Mouse (Mus musculus): ENCODE data around the gene Cttnbp2nl. TPM values are rescaled to one million over a fixed set of nuclear protein-coding genes. Genes with fewer than 3 reads are reported as not detected.
A peak's percentile ranks its signal among the peaks of the same experiment; 100 is the strongest.

The Cttnbp2nl gene
- polyA plus RNA-seq, 1 experiment from 2014 or later = 82.1 TPM

DNA sequence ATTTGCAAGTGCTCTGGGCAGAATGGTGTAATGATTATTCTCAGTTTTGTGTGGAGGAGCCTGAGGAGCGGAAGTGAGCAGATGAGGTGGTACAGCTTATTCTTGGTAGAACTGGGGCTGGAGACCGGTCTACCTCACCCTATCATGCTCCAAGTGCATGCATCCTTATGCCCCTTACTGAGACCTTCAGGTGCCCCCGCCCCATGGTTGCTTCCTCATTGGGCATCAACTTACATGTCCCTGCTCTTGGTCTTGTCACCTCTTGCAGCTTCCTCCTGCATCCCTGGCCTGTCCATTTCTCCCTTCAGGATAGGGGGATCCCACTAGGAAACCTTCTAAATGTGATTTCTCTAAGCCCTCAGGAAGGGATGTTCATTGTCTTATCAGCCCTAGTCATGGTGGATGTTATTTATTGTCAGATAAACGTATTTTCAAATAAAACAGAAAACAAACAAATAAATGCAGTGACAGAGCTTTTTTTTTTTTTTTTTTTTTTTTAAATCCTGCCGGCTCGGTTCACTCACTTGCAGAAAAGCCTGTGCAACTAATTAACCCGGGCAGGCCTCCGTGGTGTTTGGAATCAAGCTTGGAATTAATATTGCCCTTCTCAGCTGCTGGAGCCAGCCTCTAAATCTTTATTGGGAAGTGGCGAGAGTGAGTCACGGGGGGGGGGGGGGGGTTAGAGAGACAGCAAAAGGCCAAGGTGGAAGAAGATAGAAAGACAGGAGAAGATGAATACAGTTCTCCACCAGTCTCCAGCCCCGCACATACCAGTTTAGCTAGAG, 40.0 kb upstream of the Cttnbp2nl start:
- Histone ChIP-seq H3K36me3 (ENCODE audit: insufficient read depth, low read length) (no peaks in the 10 kb centered on the region), H3K4me2 (replicated peaks; ENCODE audit: low read depth, low read length) (no peak overlapping the region), H3K4me3 (ENCODE audit: low read depth, low read length) (no peak overlapping the region), H3K27me3 (replicated peaks; ENCODE audit: insufficient read depth, low read length) (no peaks in the 10 kb centered on the region), H3K9ac (replicated peaks; ENCODE audit: low read depth) (no peak overlapping the region), H3K4me1 (ENCODE audit: insufficient read depth, low read depth, low read length) (no peaks in the 10 kb centered on the region), H3K27ac (ENCODE audit: low read length) (no peak overlapping the region), H3K9me3 (ENCODE audit: low read length) (no peaks in the 10 kb centered on the region)
- 69% methylated on average over 11 of the region's 11 CpGs for WGBS
- DNase-seq (ENCODE audit: low spot score) (no peak), ATAC-seq (no peak)
- TF ChIP-seq EP300 (IDR thresholded peaks at IDR 0.05) (no peak), CTCF (IDR thresholded peaks at IDR 0.05) (no peak)

DNA sequence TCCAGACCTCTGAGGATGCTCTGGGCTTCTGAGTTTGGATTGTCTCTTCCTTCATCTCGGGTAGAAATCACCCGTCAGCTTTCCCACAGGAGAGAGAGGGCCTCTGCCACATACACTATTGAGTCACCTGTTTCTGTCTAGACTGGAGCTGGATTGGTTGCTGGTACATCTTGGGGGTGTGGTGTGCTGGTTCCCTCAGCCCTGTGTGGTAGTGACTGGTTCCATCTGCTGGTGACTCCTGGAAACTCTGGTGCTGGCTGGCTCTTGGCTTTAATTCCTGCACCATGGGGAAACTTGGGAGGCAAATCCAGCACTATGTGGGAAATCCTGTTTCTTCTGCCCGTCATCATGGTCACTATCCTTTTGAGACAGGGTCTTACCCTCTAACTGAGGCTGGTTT, 38.0 kb upstream of the Cttnbp2nl start:
- 19% methylated on average over 3 of the region's 3 CpGs for whole genome bisulfite sequencing
- Histone ChIP-seq H3K4me3 (ENCODE audit: low read depth, low read length) (no peak overlapping the region), H3K27me3 (replicated peaks; ENCODE audit: insufficient read depth, low read length) (no peaks in the 10 kb centered on the region), H3K9me3 (ENCODE audit: low read length) (no peaks in the 10 kb centered on the region), H3K36me3 (ENCODE audit: insufficient read depth, low read length) (no peaks in the 10 kb centered on the region), H3K27ac (ENCODE audit: low read length) (no peak overlapping the region), H3K9ac (replicated peaks; ENCODE audit: low read depth) (no peak overlapping the region), H3K4me1 (ENCODE audit: insufficient read depth, low read depth, low read length) (no peaks in the 10 kb centered on the region), H3K4me2 (replicated peaks; ENCODE audit: low read depth, low read length) (no peak overlapping the region)
- TF ChIP-seq EP300 (IDR thresholded peaks at IDR 0.05) (no peak), CTCF (IDR thresholded peaks at IDR 0.05) (peak; percentile 78)
- DNase-seq (ENCODE audit: low spot score) = peak; percentile 79
- ATAC-seq = peak; percentile 92

DNA sequence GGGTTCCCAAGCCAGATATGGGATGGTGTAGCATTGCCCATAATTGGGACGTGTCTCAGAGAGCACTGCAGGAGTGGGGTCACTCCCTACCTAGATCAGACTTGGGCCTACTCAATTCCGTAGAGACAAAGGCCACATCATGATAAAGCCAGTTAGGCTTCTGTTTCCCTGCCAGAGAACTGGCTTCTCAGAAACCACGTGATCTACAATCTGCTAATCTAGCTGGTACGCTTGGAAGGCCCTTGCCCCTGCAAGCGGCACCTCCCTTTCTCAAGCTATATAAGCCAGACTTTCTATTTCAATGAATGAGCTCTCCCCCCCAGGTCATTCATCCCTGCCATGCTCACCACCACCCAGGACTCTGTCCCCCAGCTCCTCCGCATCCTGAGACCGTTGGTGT, 37.2 kb upstream of the Cttnbp2nl start:
- WGBS = 90% methylated on average over 7 of the region's 7 CpGs
- no peak overlapping the region for H3K4me2 ChIP-seq (replicated peaks; ENCODE audit: low read depth, low read length)

DNA sequence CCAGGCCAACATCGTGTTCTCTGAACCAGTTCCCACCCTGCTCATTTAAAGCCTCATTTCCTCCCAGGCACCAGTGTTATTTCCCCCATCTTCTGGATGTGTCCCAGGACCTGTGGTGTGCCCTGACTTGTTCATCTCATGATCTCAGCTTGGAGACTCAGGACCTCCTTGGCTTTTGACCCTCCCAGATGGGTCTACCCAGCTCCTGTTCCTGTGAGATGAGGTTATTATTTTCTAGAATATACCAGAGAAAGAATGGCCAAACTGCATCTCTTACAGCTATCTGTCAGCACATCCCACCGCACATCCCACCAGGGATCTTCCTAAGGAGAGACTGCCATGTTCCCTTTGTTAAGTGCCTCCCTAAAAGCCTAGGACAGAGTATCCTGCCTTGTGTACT, 35.7 kb upstream of the Cttnbp2nl start:
- no peak for ATAC-seq
- H3K9me3 ChIP-seq (ENCODE audit: low read length) = no peaks in the 10 kb centered on the region
- no peak overlapping the region for H3K9ac ChIP-seq (replicated peaks; ENCODE audit: low read depth)
- no peak overlapping the region for H3K4me3 ChIP-seq (ENCODE audit: low read depth, low read length)
- H3K4me2 ChIP-seq (replicated peaks; ENCODE audit: low read depth, low read length) = no peak overlapping the region
- TF ChIP-seq CTCF (IDR thresholded peaks at IDR 0.05) = no peak
- no peak for TF ChIP-seq EP300 (IDR thresholded peaks at IDR 0.05)
- no peaks in the 10 kb centered on the region for H3K36me3 ChIP-seq (ENCODE audit: insufficient read depth, low read length)
- no peaks in the 10 kb centered on the region for H3K4me1 ChIP-seq (ENCODE audit: insufficient read depth, low read depth, low read length)
- no peak overlapping the region for H3K27ac ChIP-seq (ENCODE audit: low read length)
- H3K27me3 ChIP-seq (replicated peaks; ENCODE audit: insufficient read depth, low read length) = no peaks in the 10 kb centered on the region
- WGBS = 87% methylated on average over 2 of the region's 2 CpGs
- no peak for DNase-seq (ENCODE audit: low spot score)

More for the DNA sequence above, 37.2 kb upstream of the Cttnbp2nl start:
- H3K36me3 ChIP-seq (ENCODE audit: insufficient read depth, low read length) = no peaks in the 10 kb centered on the region
- H3K4me3 ChIP-seq (ENCODE audit: low read depth, low read length) = no peak overlapping the region
- H3K9me3 ChIP-seq (ENCODE audit: low read length) = no peaks in the 10 kb centered on the region
- ATAC-seq (no peak), DNase-seq (ENCODE audit: low spot score) (no peak)
- TF ChIP-seq EP300 (IDR thresholded peaks at IDR 0.05) (no peak), CTCF (IDR thresholded peaks at IDR 0.05) (no peak)
- H3K27me3 ChIP-seq (replicated peaks; ENCODE audit: insufficient read depth, low read length) = no peaks in the 10 kb centered on the region
- no peak overlapping the region for H3K9ac ChIP-seq (replicated peaks; ENCODE audit: low read depth)
- H3K4me1 ChIP-seq (ENCODE audit: insufficient read depth, low read depth, low read length) = no peaks in the 10 kb centered on the region
- H3K27ac ChIP-seq (ENCODE audit: low read length) = no peak overlapping the region

DNA sequence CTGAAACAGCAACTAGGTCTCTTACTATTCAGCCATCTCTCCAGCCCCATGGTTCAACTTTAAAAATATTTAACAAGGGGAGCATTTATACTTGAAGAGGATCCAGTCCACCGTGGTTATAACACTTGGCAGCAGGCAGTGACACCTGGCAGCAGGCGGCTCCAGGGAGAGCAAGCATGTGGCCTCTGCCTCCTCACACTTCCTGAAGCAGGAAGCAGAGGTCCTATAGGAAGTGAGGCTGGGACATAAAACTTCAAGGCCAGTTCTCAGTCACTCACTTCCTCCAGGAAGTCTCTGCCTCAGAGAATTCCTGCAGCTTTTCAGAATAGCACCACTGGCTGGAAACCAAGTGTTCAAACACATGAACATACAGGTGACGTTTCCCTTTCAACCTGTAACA, 34.4 kb upstream of the Cttnbp2nl start:
- no peak overlapping the region for H3K27ac ChIP-seq (ENCODE audit: low read length)
- no peaks in the 10 kb centered on the region for H3K4me1 ChIP-seq (ENCODE audit: insufficient read depth, low read depth, low read length)
- no peaks in the 10 kb centered on the region for H3K27me3 ChIP-seq (replicated peaks; ENCODE audit: insufficient read depth, low read length)
- H3K36me3 ChIP-seq (ENCODE audit: insufficient read depth, low read length) = no peaks in the 10 kb centered on the region
- TF ChIP-seq EP300 (IDR thresholded peaks at IDR 0.05) (no peak), CTCF (IDR thresholded peaks at IDR 0.05) (no peak)
- no peaks in the 10 kb centered on the region for H3K9me3 ChIP-seq (ENCODE audit: low read length)
- DNase-seq (ENCODE audit: low spot score) (peak; percentile 12), ATAC-seq (peak; percentile 46)
- no peak overlapping the region for H3K4me3 ChIP-seq (ENCODE audit: low read depth, low read length)
- H3K4me2 ChIP-seq (replicated peaks; ENCODE audit: low read depth, low read length) = no peak overlapping the region
- WGBS = 19% methylated on average over 3 of the region's 3 CpGs
- no peak overlapping the region for H3K9ac ChIP-seq (replicated peaks; ENCODE audit: low read depth)

DNA sequence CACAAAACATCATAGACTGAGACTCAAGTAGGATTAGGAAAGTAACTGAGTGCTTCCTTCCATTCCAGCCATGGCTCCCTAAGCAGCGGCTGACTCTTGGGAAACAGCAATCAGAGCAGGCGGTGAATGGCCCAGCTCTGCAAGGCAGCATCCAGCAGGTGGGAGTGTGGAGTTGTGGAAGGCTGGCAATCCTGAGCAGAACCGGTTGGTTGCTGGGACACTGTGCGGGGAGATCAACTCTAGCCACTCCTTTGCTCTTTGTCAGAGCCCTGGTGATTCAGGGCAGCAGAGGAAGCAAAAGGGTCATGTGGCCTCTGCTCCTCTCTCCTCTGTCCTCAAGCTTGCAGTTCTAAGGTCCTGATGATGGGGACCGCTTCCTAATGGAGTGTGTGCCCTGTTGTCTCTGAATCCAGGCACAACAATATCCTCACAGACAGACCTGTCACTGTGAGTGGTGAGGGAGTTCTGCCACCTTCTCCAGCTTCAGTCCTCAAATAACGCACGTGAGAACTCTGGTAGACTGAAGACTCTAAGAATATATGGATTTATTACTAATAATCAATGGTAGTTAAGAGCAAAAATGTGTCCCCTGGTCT, 25.4 kb upstream of the Cttnbp2nl start:
- ATAC-seq (peak; percentile 94), DNase-seq (ENCODE audit: low spot score) (peak; percentile 89)
- Histone ChIP-seq H3K36me3 (ENCODE audit: insufficient read depth, low read length) (no peaks in the 10 kb centered on the region), H3K27ac (ENCODE audit: low read length) (no peak overlapping the region), H3K9me3 (ENCODE audit: low read length) (no peaks in the 10 kb centered on the region), H3K27me3 (replicated peaks; ENCODE audit: insufficient read depth, low read length) (no peaks in the 10 kb centered on the region), H3K4me3 (ENCODE audit: low read depth, low read length) (no peak overlapping the region), H3K4me2 (replicated peaks; ENCODE audit: low read depth, low read length) (no peak overlapping the region), H3K4me1 (ENCODE audit: insufficient read depth, low read depth, low read length) (no peaks in the 10 kb centered on the region), H3K9ac (replicated peaks; ENCODE audit: low read depth) (no peak overlapping the region)
- 24% methylated on average over 7 of the region's 7 CpGs for WGBS
- TF ChIP-seq CTCF (IDR thresholded peaks at IDR 0.05) (peak; percentile 92), EP300 (IDR thresholded peaks at IDR 0.05) (no peak)

Data from lung, postnatal 0 days (tissue).